Mouse (Mus musculus) neural tube, embryonic 12.5 days (tissue): ENCODE data around the gene Wdr11. TPM values are rescaled to one million over a fixed set of nuclear protein-coding genes. Genes with fewer than 3 reads are reported as not detected.
A peak's percentile ranks its signal among the peaks of the same experiment; 100 is the strongest.

ENCODE experiments used
- ATAC-seq: fragments of 200-750 bp; cut with Nextera tagmentation; 2 replicates; pipeline ENCODE4 v1.8.0; 2017; ENCODE audit warnings: low read depth, mild to moderate bottlenecking, moderate TSS enrichment, moderate library complexity; ENCODE audit not compliant: low FRiP score
- H3K27ac ChIP-seq: fragments of 300-500 bp; sonication (generic); 2 replicates; pipeline ENCODE4 v1.5.1; 2016
- H3K27me3 ChIP-seq: fragments of 300-500 bp; sonication (generic); replicated peaks from 2 replicates; pipeline ENCODE4 v1.6.1; 2016; ENCODE audit warnings: mild to moderate bottlenecking
- H3K36me3 ChIP-seq: fragments of 300-500 bp; sonication (generic); 2 replicates; pipeline ENCODE4 v1.6.1; 2016; ENCODE audit warnings: mild to moderate bottlenecking
- H3K4me1 ChIP-seq: fragments of 300-500 bp; sonication (generic); 2 replicates; pipeline ENCODE4 v1.6.1; 2016
- H3K4me2 ChIP-seq: fragments of 300-500 bp; sonication (generic); replicated peaks from 2 replicates; pipeline ENCODE4 v1.6.1; 2016; ENCODE audit warnings: mild to moderate bottlenecking
- H3K4me3 ChIP-seq: fragments of 300-500 bp; sonication (generic); 2 replicates; pipeline ENCODE4 v1.5.1; 2016
- H3K9ac ChIP-seq: fragments of 300-500 bp; sonication (generic); 2 replicates; pipeline ENCODE4 v1.6.1; 2016; ENCODE audit warnings: mild to moderate bottlenecking
- H3K9me3 ChIP-seq: fragments of 300-500 bp; sonication (generic); 2 replicates; pipeline ENCODE4 v1.6.1; 2016; ENCODE audit warnings: mild to moderate bottlenecking
- WGBS: fragments of 180-500 bp; shearing (Covaris S2); methylation state at CpG from one replicate; pipeline ENCODE4 v1.1.7; 2016; 5-methylcytosine and 5-hydroxymethylcytosine counted together
- polyA plus RNA-seq: library from polyadenylated mRNA; unstranded; fragments of >200 nt; fragmentation: Nextera tagmentation; extraction: Ambion mirVana; gene quantifications from 2 replicates; pipeline ENCODE4 v1.2.1, GENCODE M21; 2016

Wdr11 gene
- polyA plus RNA-seq, 1 experiment from 2014 or later: 43.7 TPM

DNA sequence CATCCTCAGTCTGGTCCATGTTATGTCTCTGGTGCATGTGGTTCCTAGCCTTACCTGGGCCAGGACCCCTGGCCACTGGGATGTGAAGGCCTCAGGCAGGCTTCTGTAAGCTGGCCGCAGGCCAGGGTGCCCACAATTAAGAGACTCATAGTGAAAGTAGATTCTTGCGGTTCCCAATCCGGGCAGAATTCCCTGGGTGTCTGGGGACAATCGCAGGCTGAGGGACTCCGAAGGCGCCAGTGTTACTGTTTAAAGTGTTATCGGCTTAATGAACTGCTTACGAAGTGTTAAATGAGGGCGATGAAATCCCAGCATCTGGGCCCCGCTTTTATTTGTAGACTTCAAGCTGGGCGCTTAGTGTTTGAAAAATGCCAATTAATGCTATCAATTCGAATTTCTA lies 63.3 kb downstream of the Wdr11 start:
- H3K4me1 ChIP-seq: peaks cover 33% of the 10 kb centered on the region
- no peaks in the 10 kb centered on the region for H3K36me3 ChIP-seq
- H3K4me2 ChIP-seq: no peak overlapping the region; the same call in 1 of the 2 replicates
- ATAC-seq: no peak
- no peak overlapping the region for H3K9ac ChIP-seq
- H3K27me3 ChIP-seq: 0 out of 2 replicates have a peak, but pooled peaks cover 5% of the 10 kb centered on the region
- no peaks in the 10 kb centered on the region for H3K9me3 ChIP-seq
- WGBS: 51% methylated on average over 12 of the region's 12 CpGs
- H3K27ac ChIP-seq: no peak overlapping the region
- no peak overlapping the region for H3K4me3 ChIP-seq

DNA sequence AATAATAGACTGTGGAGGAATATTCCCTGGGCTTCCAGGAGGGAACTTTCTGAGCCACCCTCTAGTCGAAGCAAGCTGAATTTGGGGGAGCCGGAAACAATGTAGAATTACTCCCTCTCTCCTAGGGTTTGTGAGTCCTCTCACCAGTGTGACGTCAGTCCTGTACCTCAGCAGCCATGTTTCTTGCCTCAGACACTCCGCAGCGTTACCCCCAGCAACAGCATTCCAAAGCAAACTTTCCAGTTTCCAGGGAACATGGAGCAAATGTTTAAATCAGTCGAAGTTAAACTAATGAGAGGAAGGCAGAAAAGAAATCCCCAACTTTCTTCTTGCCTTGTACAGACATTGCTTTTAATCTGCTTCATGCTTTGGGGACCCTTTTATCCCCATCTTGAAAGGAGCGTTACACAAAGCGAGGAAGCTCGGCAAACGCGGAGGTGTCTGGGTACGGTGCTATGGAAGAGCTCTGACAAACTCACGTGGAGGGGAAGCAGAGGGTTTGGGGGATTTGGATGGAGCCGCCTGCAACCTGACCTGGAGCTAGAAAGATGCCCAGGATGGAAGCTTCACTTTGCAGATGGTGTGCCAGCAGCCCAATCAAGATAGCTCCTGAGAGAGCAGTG lies 64.1 kb downstream of the Wdr11 start:
- WGBS: 50% methylated on average over 14 of the region's 14 CpGs
- no peak overlapping the region for H3K9ac ChIP-seq
- 0 out of 2 replicates have a peak, but pooled peaks cover 5% of the 10 kb centered on the region for H3K27me3 ChIP-seq
- no peaks in the 10 kb centered on the region for H3K9me3 ChIP-seq
- peaks cover 33% of the 10 kb centered on the region for H3K4me1 ChIP-seq
- H3K27ac ChIP-seq: no peak overlapping the region
- no peaks in the 10 kb centered on the region for H3K36me3 ChIP-seq
- no peak overlapping the region for H3K4me3 ChIP-seq
- H3K4me2 ChIP-seq: no peak overlapping the region
- 0 out of 2 replicates have a peak, but pooled peaks have one; percentile 35 for ATAC-seq

DNA sequence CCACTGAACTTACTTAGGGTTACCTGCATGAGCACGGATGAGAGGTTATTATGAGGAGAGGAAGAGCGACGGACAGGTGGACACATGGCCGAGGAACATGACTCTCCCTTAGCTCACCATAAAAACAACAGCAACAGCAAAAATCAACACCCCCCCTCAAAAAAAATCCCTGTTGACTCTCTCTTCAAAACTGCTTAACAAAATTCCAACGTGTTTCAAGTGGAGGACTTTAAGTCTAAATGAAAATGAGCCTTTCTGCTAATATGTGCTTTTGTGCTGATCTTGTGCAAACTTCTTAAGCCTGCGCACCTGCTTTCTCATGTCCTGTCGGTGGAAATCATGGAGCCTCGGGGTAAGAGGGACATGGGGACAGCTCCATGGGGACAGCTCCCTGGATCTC lies 66.2 kb downstream of the Wdr11 start:
- no peak for ATAC-seq
- WGBS: 90% methylated on average over 8 of the region's 8 CpGs
- H3K4me1 ChIP-seq: peaks cover 40% of the 10 kb centered on the region

DNA sequence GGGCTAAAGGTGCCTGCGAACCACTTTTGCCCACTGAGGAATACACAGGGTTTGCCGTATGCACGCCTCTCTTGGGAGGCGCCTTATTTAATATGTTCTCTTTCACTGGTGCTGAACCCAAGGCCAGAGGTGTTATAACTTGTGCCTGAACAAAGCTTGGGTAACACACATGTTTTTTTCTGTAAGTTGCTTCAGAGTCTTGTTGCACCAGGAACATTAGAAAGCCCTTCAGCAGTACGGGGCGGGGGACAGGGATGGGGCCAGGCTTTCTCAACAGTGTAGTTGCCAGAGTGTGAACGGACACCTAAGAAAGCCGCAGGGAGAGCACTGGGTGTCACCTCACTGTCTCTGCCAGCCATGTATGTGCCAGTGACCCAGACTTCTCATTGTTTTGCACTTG lies 68.1 kb downstream of the Wdr11 start:
- 69% methylated on average over 8 of the region's 8 CpGs for WGBS
- Histone ChIP-seq H3K4me2 (no peak overlapping the region), H3K9ac (no peak overlapping the region), H3K36me3 (no peaks in the 10 kb centered on the region), H3K4me3 (no peak overlapping the region), H3K27me3 (no peaks in the 10 kb centered on the region), H3K4me1 (peaks cover 42% of the 10 kb centered on the region), H3K27ac (no peak overlapping the region), H3K9me3 (no peaks in the 10 kb centered on the region)
- no peak for ATAC-seq

More for the DNA sequence above, 66.2 kb downstream of the Wdr11 start:
- Histone ChIP-seq H3K4me2 (no peak overlapping the region), H3K27ac (no peak overlapping the region), H3K27me3 (no peaks in the 10 kb centered on the region), H3K9ac (no peak overlapping the region), H3K9me3 (no peaks in the 10 kb centered on the region), H3K36me3 (no peaks in the 10 kb centered on the region), H3K4me3 (no peak overlapping the region)

DNA sequence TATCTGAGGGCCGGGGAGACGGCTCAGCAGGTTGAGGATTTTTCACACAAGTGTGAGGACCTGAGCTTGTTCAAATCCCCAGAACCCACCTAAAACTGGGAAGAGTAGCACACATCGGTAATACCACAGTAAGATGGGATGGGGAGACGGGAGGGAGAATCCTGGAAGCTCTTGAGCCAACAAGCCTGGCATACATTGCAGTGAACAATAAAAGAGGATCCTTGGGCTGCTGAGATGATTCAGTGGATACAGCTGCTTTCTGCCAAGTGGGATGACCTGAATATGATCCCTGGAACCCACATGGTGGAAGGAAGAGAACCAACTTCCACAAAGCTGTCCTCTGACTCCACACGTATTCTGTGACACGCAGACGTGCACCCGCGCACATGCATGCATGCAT lies 68.9 kb downstream of the Wdr11 start:
- Histone ChIP-seq H3K27me3 (no peaks in the 10 kb centered on the region), H3K4me3 (no peak overlapping the region)
- WGBS: 78% methylated on average over 9 of the region's 9 CpGs

GRCm38 (mm10) chr7:129662051-129662789 lies 70.6 kb downstream of the Wdr11 start:
- no peak for ATAC-seq
- Histone ChIP-seq H3K4me3 (no peak overlapping the region), H3K9me3 (no peaks in the 10 kb centered on the region), H3K9ac (no peak overlapping the region), H3K36me3 (no peaks in the 10 kb centered on the region), H3K4me2 (no peak overlapping the region), H3K27ac (no peak overlapping the region), H3K27me3 (no peaks in the 10 kb centered on the region), H3K4me1 (peaks cover 26% of the 10 kb centered on the region)
- WGBS: 51% methylated on average over 16 of the region's 16 CpGs

More for the DNA sequence above, 68.9 kb downstream of the Wdr11 start:
- no peak for ATAC-seq
- Histone ChIP-seq H3K9ac (no peak overlapping the region), H3K9me3 (no peaks in the 10 kb centered on the region), H3K4me1 (peaks cover 34% of the 10 kb centered on the region), H3K36me3 (no peaks in the 10 kb centered on the region), H3K4me2 (no peak overlapping the region), H3K27ac (no peak overlapping the region)

GRCm38 (mm10) chr7:129663781-129664505 lies 72.3 kb downstream of the Wdr11 start:
- Histone ChIP-seq H3K9me3 (no peaks in the 10 kb centered on the region), H3K27ac (no peak overlapping the region), H3K4me2 (peak overlapping the region; percentile 22; the same call in 1 of the 2 replicates), H3K36me3 (no peaks in the 10 kb centered on the region), H3K4me1 (peaks cover 26% of the 10 kb centered on the region), H3K9ac (no peak overlapping the region), H3K4me3 (no peak overlapping the region), H3K27me3 (no peaks in the 10 kb centered on the region)
- 0 out of 2 replicates have a peak, but pooled peaks have one; percentile 37 for ATAC-seq
- WGBS: 27% methylated on average over 12 of the region's 12 CpGs

GRCm38 (mm10) chr7:129665411-129665810 lies 73.7 kb downstream of the Wdr11 start:
- ATAC-seq: no peak
- no peak overlapping the region for H3K4me2 ChIP-seq
- H3K4me1 ChIP-seq: peaks cover 20% of the 10 kb centered on the region
- H3K9ac ChIP-seq: no peak overlapping the region
- H3K27me3 ChIP-seq: no peaks in the 10 kb centered on the region
- H3K4me3 ChIP-seq: no peak overlapping the region
- H3K27ac ChIP-seq: no peak overlapping the region
- no peaks in the 10 kb centered on the region for H3K9me3 ChIP-seq
- WGBS: 89% methylated on average over 3 of the region's 3 CpGs
- H3K36me3 ChIP-seq: no peaks in the 10 kb centered on the region

GRCm38 (mm10) chr7:129665921-129666320 lies 74.3 kb downstream of the Wdr11 start:
- Histone ChIP-seq H3K27me3 (no peaks in the 10 kb centered on the region), H3K9ac (no peak overlapping the region), H3K4me3 (no peak overlapping the region), H3K36me3 (no peaks in the 10 kb centered on the region), H3K9me3 (no peaks in the 10 kb centered on the region), H3K27ac (no peak overlapping the region), H3K4me1 (peaks cover 20% of the 10 kb centered on the region), H3K4me2 (no peak overlapping the region)
- 97% methylated on average over 6 of the region's 6 CpGs for WGBS
- no peak for ATAC-seq

DNA sequence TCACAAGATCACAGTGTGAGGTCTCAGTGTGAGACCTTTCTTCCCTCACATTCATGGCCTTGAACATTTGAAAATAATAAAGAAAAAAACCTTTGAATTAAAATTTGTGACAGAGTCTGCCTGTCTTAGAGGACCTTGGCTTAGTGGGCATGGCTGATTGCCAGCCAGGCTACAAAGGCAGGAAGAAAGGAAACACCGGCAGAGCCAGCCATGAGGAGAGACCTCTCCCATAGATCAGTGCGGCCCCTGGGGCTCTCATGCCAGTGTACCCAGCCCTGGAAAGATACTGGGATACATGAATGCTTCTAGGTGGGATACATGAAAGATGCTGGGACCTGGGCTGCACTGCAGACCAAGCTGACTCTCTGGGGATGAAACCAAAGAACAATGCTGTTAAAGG lies 74.9 kb downstream of the Wdr11 start:
- Histone ChIP-seq H3K4me2 (no peak overlapping the region), H3K9me3 (no peaks in the 10 kb centered on the region), H3K4me1 (peaks cover 20% of the 10 kb centered on the region), H3K4me3 (no peak overlapping the region), H3K27ac (no peak overlapping the region), H3K27me3 (no peaks in the 10 kb centered on the region), H3K9ac (no peak overlapping the region), H3K36me3 (no peaks in the 10 kb centered on the region)
- ATAC-seq: no peak
- 72% methylated on average over 2 of the region's 2 CpGs for WGBS

GRCm38 (mm10) chr7:129670280-129670679 lies 78.6 kb downstream of the Wdr11 start:
- no peak overlapping the region for H3K9ac ChIP-seq
- H3K27me3 ChIP-seq: no peaks in the 10 kb centered on the region
- H3K27ac ChIP-seq: no peak overlapping the region
- H3K4me2 ChIP-seq: no peak overlapping the region
- no peaks in the 10 kb centered on the region for H3K36me3 ChIP-seq
- no peaks in the 10 kb centered on the region for H3K9me3 ChIP-seq
- ATAC-seq: no peak
- no peak overlapping the region for H3K4me3 ChIP-seq
- WGBS: 82% methylated on average over 10 of the region's 10 CpGs
- H3K4me1 ChIP-seq: no peaks in the 10 kb centered on the region
